Mouse (Mus musculus): ENCODE measurements around the gene Lrrk2.

Gene Lrrk2

DNA sequence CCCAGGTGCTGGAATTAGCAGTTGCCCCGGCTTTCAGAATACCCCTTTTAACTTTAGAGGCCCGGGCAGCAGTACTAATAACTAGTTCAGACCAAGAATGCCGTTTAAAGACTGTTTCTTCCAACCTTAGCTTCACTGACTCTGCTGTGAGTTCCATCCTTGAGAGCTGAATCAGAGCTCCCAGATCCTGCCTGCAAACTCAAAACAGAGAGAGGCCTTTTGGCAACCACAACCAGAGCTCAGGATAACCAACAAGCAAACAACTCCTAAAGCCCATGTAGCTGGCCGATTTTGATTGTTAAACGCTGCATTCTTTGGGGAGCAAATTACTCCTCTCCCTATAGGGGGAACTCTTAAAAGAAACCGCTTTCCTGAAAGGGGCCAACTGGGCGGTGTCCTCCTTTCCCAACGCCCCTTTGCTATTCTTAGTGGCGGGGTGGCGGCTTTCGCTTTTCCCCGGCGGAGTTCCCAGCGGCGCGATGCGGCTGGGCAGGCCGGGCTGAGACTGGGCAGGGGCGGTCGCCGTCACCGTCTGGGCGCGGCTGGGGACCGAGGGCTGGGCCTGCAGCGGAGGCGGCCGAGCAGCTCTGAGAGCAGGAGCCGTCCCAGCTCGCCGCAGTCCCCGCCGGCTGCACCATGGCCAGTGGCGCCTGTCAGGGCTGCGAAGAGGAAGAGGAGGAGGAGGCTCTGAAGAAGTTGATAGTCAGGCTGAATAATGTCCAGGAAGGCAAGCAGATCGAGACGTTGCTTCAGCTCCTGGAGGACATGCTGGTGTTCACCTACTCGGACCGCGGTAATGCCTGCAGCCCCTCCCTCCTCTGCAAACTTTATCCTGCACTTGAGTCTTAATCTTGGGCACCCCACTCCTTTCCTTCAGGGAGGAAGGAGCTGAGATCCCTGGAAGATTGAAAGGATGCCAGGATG lies at the start of gene Lrrk2:
Lrrk2 (plus strand) TSS at position 531 of the 924 bp plus-strand sequence.
- no peak for DNase-seq (ENCODE audit: extremely low read depth, low read depth)

- DNase-seq (ENCODE audit: extremely low read depth, low read depth) = no peak
These were observed 48.5 kb upstream of the Lrrk2 start for GRCm38 (mm10) chr15:91624475-91624874.

GRCm38 (mm10) chr15:91629137-91629536 lies 43.8 kb upstream of the Lrrk2 start:
- no peak for DNase-seq (ENCODE audit: extremely low read depth, low read depth)

- DNase-seq (ENCODE audit: extremely low read depth, low read depth) = no peak
These were observed 40.5 kb upstream of the Lrrk2 start for GRCm38 (mm10) chr15:91632473-91632872.

- DNase-seq (ENCODE audit: extremely low read depth, low read depth) = no peak
These were observed 39.9 kb upstream of the Lrrk2 start for GRCm38 (mm10) chr15:91633051-91633450.

DNA sequence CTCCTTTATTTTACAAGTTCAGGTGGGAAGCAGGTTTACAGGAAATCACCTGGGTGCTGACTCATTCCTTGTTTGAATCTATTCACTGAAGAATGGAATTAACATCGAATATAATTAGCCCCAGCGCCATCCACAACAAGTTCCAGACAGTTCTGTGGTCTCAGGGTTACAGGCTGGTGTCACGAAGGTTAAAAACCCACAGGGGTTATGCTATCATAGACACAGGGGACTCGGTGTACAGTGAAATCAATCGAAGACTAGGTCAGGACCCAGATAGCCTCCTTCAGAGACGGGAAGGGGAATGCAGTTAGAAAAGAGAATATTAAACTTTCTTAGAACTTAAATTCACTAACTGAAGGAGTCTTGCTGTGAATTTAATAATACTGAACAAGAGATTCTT lies 39.2 kb upstream of the Lrrk2 start:
- DNase-seq (ENCODE audit: extremely low read depth, low read depth) = no peak

GRCm38 (mm10) chr15:91634236-91634635 lies 38.7 kb upstream of the Lrrk2 start:
- DNase-seq (ENCODE audit: extremely low read depth, low read depth) = no peak

DNA sequence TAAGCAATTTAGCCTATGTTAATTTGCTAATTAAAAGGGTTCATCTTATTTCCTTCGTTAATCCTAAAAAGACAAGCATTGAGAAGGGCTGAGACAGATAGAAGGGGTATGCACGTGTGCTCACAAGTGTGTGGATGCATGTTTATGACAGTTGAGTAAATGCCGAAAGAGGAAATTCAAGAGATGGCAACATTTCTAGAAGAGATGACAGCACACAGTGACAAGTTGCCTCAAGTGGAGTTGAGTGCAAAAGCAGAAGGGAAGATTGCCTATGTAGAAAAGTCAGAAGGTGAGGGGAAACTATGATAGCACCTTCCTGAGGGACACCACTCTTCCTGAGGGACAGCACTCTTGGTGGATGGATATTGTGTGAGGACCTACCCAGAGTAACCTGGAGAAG lies 31.3 kb upstream of the Lrrk2 start:
- DNase-seq (ENCODE audit: extremely low read depth, low read depth) = no peak

DNA sequence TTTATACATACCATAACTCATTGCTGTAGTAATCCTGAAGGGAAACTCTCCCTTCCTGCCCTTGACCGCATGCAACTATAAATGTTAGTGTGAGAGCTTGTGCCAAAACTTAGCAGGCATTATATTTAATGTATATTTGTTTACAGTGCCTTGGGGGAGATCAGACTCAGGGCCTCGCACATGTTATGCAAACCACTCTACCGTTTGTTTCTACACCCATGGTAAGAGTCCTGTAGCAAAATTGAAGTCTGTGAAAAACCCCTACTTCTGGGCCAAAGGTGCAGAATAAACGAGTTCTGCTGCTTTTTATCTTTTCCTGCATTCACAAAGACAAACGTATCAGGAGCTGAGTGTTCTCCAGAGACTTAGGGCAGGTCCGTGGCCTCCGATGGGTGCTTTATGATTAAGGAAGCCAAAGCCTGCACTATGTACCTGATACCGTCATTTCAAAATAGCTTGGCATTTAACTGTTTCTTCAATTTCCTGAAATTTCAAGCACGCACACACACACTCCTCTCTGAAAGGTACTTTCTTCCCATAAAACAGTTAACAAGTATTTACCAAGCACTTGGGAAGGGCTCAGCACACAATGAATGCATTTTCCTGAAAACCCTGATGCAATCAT lies 30.2 kb upstream of the Lrrk2 start:
- DNase-seq (ENCODE audit: extremely low read depth, low read depth) = no peak

GRCm38 (mm10) chr15:91643632-91644348 lies 29.2 kb upstream of the Lrrk2 start:
- DNase-seq (ENCODE audit: extremely low read depth, low read depth) = no peak

DNA sequence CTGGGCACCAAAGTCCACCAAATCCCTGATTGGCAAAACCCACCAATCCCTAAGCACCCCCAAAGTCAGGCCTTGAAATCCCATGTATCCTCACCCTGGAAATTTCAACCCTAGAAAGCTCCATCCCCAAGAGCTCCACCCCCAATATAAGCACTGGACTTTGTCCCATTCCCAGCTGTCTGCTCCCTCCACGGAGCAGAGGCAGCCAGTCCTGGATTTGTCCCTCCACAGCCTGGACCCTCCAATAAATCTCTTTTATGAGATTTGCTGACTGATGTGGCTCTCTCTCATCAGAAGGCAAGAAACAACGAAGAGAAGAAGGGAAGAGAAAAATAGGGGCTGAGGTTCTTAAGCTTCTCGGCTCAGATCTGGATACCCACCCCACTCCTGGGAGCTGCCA lies 22.7 kb upstream of the Lrrk2 start:
- no peak for DNase-seq (ENCODE audit: extremely low read depth, low read depth)

- DNase-seq (ENCODE audit: extremely low read depth, low read depth) = no peak
These were observed 21.5 kb upstream of the Lrrk2 start for GRCm38 (mm10) chr15:91651493-91651892.

DNA sequence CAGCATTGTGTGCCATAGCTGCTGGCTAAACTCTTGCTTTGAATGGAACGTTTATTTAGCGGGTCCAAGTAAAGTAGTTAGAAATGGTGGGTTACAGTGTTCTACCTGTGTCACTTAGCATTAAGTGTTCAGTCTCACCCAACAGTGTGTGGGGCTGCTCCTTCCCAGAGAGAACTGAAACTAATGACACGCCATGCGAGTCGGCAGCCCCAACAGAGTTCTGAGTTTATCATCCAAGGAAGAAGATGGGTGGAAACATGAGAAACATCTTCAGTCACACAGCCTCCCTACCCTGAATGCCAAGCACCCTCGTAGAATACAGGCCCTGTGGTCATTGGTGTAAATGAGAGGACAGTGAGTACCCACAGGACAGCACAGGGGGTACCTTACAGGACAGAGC lies 14.7 kb upstream of the Lrrk2 start:
- DNase-seq (ENCODE audit: extremely low read depth, low read depth) = no peak

DNA sequence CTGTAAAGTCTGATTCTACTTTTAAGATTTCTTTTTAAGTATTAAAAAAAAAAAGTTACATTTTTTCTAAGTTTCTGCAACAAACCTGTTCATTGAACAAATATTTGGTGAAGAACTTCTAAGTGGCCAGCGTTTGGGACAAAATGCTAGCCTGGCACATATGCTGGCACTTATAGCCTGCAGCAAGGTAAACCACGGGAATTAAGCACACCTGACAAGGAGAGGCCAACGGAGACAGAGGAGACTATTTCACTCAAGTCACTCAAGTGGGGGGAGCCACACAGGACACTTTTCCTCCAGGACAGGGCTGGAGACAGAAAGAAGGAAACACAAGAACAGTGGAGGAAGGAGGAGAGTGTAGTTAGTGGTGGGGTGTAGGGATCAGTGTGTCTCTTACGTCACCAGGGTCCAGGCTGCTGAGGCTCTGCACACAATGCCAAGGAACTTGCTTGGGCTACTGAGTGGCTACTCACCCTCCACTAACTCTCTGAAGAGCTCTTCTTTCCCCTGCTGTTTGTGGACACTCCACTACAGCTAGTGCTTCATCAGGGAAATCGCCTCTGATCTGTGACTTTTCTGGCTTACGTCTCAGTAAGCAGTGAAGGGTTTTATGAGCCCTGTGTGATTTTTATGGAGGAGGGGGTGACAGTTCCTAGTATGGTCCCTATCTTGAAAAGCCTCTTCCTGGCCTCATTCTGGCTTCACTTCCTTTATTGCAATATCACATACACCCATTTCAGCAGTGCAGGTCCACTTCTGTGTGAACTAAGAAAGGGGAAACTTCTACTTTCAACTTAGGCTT lies 12.5 kb upstream of the Lrrk2 start:
- DNase-seq (ENCODE audit: extremely low read depth, low read depth) = no peak

DNA sequence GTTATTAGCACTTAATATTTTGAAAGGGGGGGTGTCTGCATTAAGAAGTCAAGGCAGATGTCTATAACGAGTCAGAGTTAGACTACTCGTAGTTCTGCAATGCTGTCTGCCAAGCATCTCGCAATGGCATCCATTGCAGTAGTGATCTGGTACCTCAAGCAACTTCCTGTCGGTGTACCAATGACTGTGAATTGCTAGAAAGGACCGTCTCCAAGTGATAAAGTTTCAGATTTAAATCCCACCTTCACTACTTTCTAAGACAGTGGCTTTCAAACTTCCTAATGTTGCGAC lies 12.0 kb upstream of the Lrrk2 start:
- DNase-seq (ENCODE audit: extremely low read depth, low read depth) = no peak

- no peak for DNase-seq (ENCODE audit: extremely low read depth, low read depth)
These were observed 8.3 kb upstream of the Lrrk2 start for GRCm38 (mm10) chr15:91664586-91665132.

DNA sequence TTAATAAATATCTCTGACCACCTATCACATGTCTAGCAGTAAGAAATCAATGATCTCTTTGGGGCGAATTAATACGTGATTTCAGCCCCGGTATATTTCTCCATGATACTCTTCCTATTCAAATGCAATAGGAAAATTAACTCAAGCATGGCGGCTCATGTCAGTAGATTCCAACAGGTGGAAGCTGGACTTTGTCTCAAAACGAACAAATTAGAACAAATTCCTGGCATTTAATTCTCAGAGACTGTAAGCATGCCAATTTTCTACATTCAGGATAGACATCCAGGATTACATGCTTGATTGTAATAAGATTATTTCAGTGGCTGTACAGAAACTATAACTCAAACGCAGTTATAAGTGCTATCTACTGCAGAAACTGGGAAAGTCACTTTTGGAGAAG lies 7.4 kb upstream of the Lrrk2 start:
- no peak for DNase-seq (ENCODE audit: extremely low read depth, low read depth)

DNA sequence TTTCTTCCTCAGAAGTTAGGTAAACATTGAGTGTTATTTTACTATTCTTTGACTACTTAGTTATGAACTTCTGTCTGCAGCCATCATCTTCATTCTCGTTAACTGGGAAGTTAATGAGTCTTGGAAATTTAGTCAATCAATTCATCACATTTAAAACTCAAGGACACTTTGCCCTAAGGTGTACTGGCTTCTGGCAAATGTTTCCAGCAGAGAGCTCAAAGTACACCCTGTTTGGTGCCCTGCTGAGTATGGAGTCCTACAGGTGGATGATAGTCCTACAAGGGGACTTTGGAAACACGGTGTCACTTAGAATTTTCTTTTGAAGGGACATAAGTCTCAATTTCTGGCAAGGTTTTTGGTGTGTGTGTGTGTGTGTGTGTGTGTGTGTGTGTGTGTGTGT lies 1.8 kb upstream of the Lrrk2 start:
- DNase-seq (ENCODE audit: extremely low read depth, low read depth) = no peak

DNA sequence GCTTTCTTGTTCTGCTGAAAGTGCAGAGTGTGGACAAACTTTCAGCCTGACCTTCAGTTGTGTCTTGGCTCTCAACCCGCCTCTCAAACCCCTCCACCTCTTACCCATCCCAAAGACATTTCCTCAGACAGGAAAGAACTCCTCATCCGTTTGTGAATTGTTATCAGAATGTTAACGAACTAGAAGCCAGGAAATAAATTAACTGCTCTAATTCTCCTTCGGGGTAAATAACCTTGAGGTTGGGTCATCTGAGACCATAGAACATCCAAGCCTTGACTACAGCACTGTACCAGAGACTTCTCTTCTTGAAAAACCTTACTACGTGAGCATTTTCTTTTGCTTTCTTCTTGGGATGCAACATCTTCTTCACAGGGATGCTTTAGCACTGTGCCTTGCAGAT lies 988 bp upstream of the Lrrk2 start:
- no peak for DNase-seq (ENCODE audit: extremely low read depth, low read depth)

DNA sequence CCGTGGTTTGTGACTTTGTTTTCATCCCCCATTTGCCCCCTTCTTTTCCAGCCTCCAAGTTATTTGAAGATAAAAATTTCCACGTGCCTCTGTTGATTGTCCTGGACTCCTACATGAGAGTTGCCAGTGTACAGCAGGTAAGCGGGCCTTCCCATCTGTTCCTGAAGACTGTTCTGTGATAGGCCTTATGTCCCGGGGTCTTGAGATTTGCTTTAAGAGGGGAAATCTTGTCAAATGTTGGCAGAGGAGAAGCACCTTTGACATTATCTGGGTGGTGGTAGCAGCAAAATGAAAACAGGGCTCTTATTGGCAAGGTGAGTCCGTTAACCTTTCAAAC lies 562 bp downstream of the Lrrk2 start:
- no peak for DNase-seq (ENCODE audit: extremely low read depth, low read depth)

DNA sequence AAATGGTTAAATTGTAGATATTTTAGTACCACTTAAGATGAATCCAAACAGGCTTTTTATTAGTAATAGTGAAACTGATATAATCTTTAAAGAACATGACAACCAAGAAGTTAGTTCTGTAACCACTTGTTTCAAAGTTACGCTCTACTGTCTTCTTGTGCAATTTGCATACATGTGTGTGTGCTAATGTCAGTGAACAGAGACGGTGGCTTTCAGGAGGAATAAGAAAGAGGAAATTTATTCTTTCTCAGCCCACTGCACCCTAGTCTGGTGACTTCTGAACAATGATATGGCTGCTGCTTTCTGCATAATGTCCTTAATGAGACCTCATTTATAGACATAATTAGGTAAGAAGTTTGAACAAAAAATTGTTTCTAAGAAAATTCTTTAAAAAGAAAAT lies 7.1 kb downstream of the Lrrk2 start:
- no peak for DNase-seq (ENCODE audit: extremely low read depth, low read depth)
